Mouse (Mus musculus) neural tube, embryonic 12.5 days (tissue): ENCODE measurements around the gene P2rx1. TPM values are rescaled to one million over a fixed set of nuclear protein-coding genes. Genes with fewer than 3 reads are reported as not detected.

Source experiments
- ATAC-seq: fragments of 200-750 bp; cut with Nextera tagmentation; 2 replicates; pipeline ENCODE4 v1.8.0; 2017; ENCODE audit warnings: low read depth, mild to moderate bottlenecking, moderate TSS enrichment, moderate library complexity; ENCODE audit not compliant: low FRiP score
- H3K27ac ChIP-seq: fragments of 300-500 bp; sonication (generic); 2 replicates; pipeline ENCODE4 v1.5.1; 2016
- H3K27me3 ChIP-seq: fragments of 300-500 bp; sonication (generic); replicated peaks from 2 replicates; pipeline ENCODE4 v1.6.1; 2016; ENCODE audit warnings: mild to moderate bottlenecking
- H3K36me3 ChIP-seq: fragments of 300-500 bp; sonication (generic); 2 replicates; pipeline ENCODE4 v1.6.1; 2016; ENCODE audit warnings: mild to moderate bottlenecking
- H3K4me1 ChIP-seq: fragments of 300-500 bp; sonication (generic); 2 replicates; pipeline ENCODE4 v1.6.1; 2016
- H3K4me2 ChIP-seq: fragments of 300-500 bp; sonication (generic); replicated peaks from 2 replicates; pipeline ENCODE4 v1.6.1; 2016; ENCODE audit warnings: mild to moderate bottlenecking
- H3K4me3 ChIP-seq: fragments of 300-500 bp; sonication (generic); 2 replicates; pipeline ENCODE4 v1.5.1; 2016
- H3K9ac ChIP-seq: fragments of 300-500 bp; sonication (generic); 2 replicates; pipeline ENCODE4 v1.6.1; 2016; ENCODE audit warnings: mild to moderate bottlenecking
- H3K9me3 ChIP-seq: fragments of 300-500 bp; sonication (generic); 2 replicates; pipeline ENCODE4 v1.6.1; 2016; ENCODE audit warnings: mild to moderate bottlenecking
- whole genome bisulfite sequencing: fragments of 180-500 bp; shearing (Covaris S2); methylation state at CpG from one replicate; pipeline ENCODE4 v1.1.7; 2016; 5-methylcytosine and 5-hydroxymethylcytosine counted together
- microRNA-seq: library from miRNA; unstranded; fragments of <30 nt; microRNA quantifications from one replicate; pipeline ENCODE4, GENCODE M21; 2017
- polyA plus RNA-seq: library from polyadenylated mRNA; unstranded; fragments of >200 nt; fragmentation: Nextera tagmentation; extraction: Ambion mirVana; gene quantifications from 2 replicates; pipeline ENCODE4 v1.2.1, GENCODE M21; 2016

P2rx1 gene
- polyA plus RNA-seq, 1 experiment from 2014 or later = 1.4 TPM

DNA sequence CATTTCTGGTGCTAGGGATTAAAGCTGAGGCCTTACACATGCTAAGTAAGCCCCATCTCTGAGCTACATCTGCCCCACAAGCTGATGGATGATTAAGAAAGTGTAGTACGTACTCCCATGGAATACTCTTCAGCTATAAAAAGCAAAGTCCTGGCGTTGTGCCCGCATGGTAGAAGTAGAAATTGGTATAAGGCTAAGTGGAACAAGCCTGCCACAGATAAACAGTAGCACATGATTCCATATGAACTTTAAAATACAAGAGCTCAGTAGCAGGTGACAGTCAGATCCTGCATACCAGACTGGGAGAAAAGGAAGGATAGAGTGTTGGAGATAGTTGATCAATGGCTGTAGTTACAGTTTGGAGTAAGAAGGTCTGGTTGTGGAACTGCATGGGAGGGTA is 62.5 kb downstream of the P2rx1 start:
- WGBS = 98% methylated on average over 3 of the region's 3 CpGs
- Histone ChIP-seq H3K27ac (no peak overlapping the region), H3K27me3 (no peaks in the 10 kb centered on the region), H3K9ac (no peak overlapping the region), H3K36me3 (peaks cover 38% of the 10 kb centered on the region), H3K4me2 (no peak overlapping the region), H3K4me3 (no peak overlapping the region), H3K4me1 (no peaks in the 10 kb centered on the region), H3K9me3 (no peaks in the 10 kb centered on the region)
- no peak for ATAC-seq

Small RNA genes lying within 50 kb of the gene (microRNA-seq; reads per million reads assigned to microRNA genes)
- gene Gm44467 = not detected

Other genes with a start within 250 kb of the P2rx1 start
- 5.5 and 6.2 TPM in 2 replicates for gene Cyb5d2, start 203.0 kb upstream of the P2rx1 start, polyA plus RNA-seq
- 12.7 and 13.0 TPM in 2 replicates for gene Zzef1, start 202.9 kb upstream of the P2rx1 start, polyA plus RNA-seq
- 1.2 and 1.3 TPM in 2 replicates for gene Atp2a3, start 37.9 kb upstream of the P2rx1 start, polyA plus RNA-seq
- gene Camkk1, start 19.9 kb downstream of the P2rx1 start, polyA plus RNA-seq = 14.7 and 14.8 TPM in 2 replicates
- 14.3 and 15.1 TPM in 2 replicates for gene Ncbp3, start 48.7 kb downstream of the P2rx1 start, polyA plus RNA-seq
- 0.34 TPM in 2 replicates for gene Itgae, start 91.5 kb downstream of the P2rx1 start, polyA plus RNA-seq
- gene Haspin, start 139.2 kb downstream of the P2rx1 start, polyA plus RNA-seq = 11.0 and 11.1 TPM in 2 replicates
- 0.22 and 0.30 TPM in 2 replicates for gene P2rx5, start 161.3 kb downstream of the P2rx1 start, polyA plus RNA-seq
- 122 and 129 TPM in 2 replicates for gene Emc6, start 177.9 kb downstream of the P2rx1 start, polyA plus RNA-seq
- 198 and 205 TPM in 2 replicates for gene Tax1bp3, start 178.0 kb downstream of the P2rx1 start, polyA plus RNA-seq
- gene Ctns, start 199.9 kb downstream of the P2rx1 start, polyA plus RNA-seq = 21.5 and 26.1 TPM in 2 replicates
- 1.9 and 2.3 TPM in 2 replicates for gene Shpk, start 200.4 kb downstream of the P2rx1 start, polyA plus RNA-seq
- 0.38 and 0.98 TPM in 2 replicates for gene Trpv1, start 235.2 kb downstream of the P2rx1 start, polyA plus RNA-seq